Mouse (Mus musculus) spleen, postnatal 4 days (tissue): Measurements from ENCODE around the gene Prss33.

Source experiments
- DNase-seq, 2 experiments: peaks; one replicate each; pipeline ENCODE4 v3.0.0; 2022; ENCODE audit warnings: low spot score in 2 of 2

Prss33 gene

DNA sequence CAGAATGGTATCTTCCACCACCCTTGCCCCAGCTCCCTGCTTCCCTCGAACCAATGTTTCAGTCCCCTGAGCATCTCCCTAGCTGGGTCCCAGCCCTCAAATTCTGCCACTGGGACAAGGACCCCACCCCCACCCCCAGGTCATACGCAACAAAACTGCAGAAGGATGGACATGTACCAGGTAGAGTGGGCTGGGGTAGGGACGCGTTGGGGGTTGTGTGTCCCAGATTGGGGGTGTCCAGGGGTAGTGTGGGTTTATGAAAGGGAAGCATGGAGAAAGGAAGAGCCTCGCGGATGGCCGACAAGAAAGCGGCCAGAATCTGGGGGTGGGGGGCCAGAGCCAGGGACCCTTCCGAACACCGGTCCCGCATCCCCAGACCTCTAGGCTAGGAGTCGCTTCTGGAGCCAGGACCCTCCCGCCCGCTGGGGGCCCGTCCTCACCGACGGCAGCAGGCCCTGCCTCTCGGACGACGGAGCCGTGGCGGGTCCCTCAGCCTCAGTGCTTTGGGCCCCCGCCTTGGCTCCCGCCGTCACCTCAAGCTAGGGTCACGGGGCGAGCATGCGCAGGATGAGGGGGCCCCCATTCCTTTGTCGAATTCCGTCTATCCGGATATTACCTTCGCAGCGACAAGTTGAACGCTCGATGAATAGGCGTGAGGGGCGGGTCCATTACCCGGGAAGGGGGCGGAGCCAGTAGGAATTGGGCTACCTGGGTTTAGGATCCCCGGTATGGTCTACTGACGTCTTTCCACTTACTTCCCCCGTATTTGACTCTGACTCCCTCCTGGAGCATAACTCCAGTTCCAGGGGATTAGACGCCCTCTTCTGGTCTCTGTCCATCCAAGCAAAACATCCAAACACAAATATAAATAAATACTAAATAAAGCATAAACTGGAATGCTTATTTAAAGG is 50.0 kb downstream of the Prss33 start, which contains the start of gene Flywch2:
TSS of gene Flywch2 (minus strand) at position 521 of the 911 bp plus-strand sequence.
- peak; percentile 74 to 81 for DNase-seq

DNA sequence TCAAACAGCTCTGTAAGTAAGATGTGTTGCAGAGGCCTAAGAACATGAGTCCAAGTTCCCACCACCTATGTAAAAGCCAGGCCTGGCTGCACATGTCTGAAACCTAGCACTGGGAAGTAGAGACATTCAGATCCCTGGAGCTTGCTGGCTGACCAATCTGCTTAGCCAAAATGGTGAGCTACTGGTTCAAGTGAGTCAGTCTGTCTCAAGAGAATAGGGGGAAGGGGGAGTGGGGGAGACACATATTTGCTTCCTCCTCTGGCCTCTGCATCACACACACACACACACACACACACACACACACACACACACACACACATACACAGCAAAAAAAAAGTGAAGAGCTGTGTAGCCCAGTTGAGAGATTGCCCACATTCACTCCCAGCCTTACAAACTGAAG is 52.5 kb downstream of the Prss33 start:
- DNase-seq: no peak
